Mouse (Mus musculus): ENCODE data around the gene Odf3l2. TPM values are rescaled to one million over a fixed set of nuclear protein-coding genes. Genes with fewer than 3 reads are reported as not detected.

Gene Odf3l2
- polyA plus RNA-seq, 1 experiment from 2014 or later: not detected

- Histone ChIP-seq H3K27ac (ENCODE audit: low read depth, low read length) (no peak overlapping the region), H3K36me3 (ENCODE audit: control insufficient read depth, insufficient read depth, low read length) (no peaks in the 10 kb centered on the region), H3K4me3 (ENCODE audit: low read depth, low read length) (no peak overlapping the region), H3K4me2 (ENCODE audit: low read depth, low read length, severe bottlenecking) (no peak overlapping the region), H3K9me3 (ENCODE audit: control insufficient read depth, low read length) (no peaks in the 10 kb centered on the region), H3K27me3 (ENCODE audit: control insufficient read depth, insufficient read depth, low read length) (no peaks in the 10 kb centered on the region; the same call in 1 of the 2 replicates), H3K4me1 (replicated peaks; ENCODE audit: control insufficient read depth, insufficient read depth, low read length) (no peaks in the 10 kb centered on the region), H3K9ac (ENCODE audit: low read length) (no peak overlapping the region)
- ATAC-seq (replicated peaks; ENCODE audit: low FRiP score) (no peak), DNase-seq (ENCODE audit: low spot score) (no peak)
- WGBS: 61% methylated on average over 6 of the region's 6 CpGs
These were observed 51.4 kb downstream of the Odf3l2 start for GRCm38 (mm10) chr10:79594111-79594510.

GRCm38 (mm10) chr10:79590702-79591101, 54.8 kb downstream of the Odf3l2 start:
- Histone ChIP-seq H3K4me3 (ENCODE audit: low read depth, low read length) (no peak overlapping the region), H3K4me2 (ENCODE audit: low read depth, low read length, severe bottlenecking) (no peak overlapping the region), H3K27ac (ENCODE audit: low read depth, low read length) (no peak overlapping the region), H3K36me3 (ENCODE audit: control insufficient read depth, insufficient read depth, low read length) (no peaks in the 10 kb centered on the region), H3K4me1 (replicated peaks; ENCODE audit: control insufficient read depth, insufficient read depth, low read length) (no peaks in the 10 kb centered on the region), H3K27me3 (ENCODE audit: control insufficient read depth, insufficient read depth, low read length) (no peaks in the 10 kb centered on the region; the same call in 1 of the 2 replicates), H3K9me3 (ENCODE audit: control insufficient read depth, low read length) (no peaks in the 10 kb centered on the region), H3K9ac (ENCODE audit: low read length) (no peak overlapping the region)
- whole genome bisulfite sequencing: 91% methylated on average over 1 of the region's 1 CpGs
- no peak for ATAC-seq (replicated peaks; ENCODE audit: low FRiP score)
- DNase-seq (ENCODE audit: low spot score): no peak

Other genes starting within 250 kb of the Odf3l2 start
- gene Vmn2r83, start 177.0 kb downstream of the Odf3l2 start, polyA plus RNA-seq (2014; fragmentation: Nextera tagmentation; extraction: Ambion mirVana): not detected in 2 replicates
- gene Plpp2, start 111.9 kb downstream of the Odf3l2 start, polyA plus RNA-seq (2014; fragmentation: Nextera tagmentation; extraction: Ambion mirVana): 14.2 and 15.6 TPM in 2 replicates
- gene Mier2, start 90.5 kb downstream of the Odf3l2 start, polyA plus RNA-seq (2014; fragmentation: Nextera tagmentation; extraction: Ambion mirVana): 64.4 and 67.7 TPM in 2 replicates
- not detected in 2 replicates for gene Theg, start 58.4 kb downstream of the Odf3l2 start, polyA plus RNA-seq (2014; fragmentation: Nextera tagmentation; extraction: Ambion mirVana)
- 0.04 and 0.09 TPM in 2 replicates for gene C2cd4c, start 31.7 kb downstream of the Odf3l2 start, polyA plus RNA-seq (2014; fragmentation: Nextera tagmentation; extraction: Ambion mirVana)
- 9.4 and 9.9 TPM in 2 replicates for gene Shc2, start 7.8 kb downstream of the Odf3l2 start, polyA plus RNA-seq (2014; fragmentation: Nextera tagmentation; extraction: Ambion mirVana)
- 0.59 and 0.83 TPM in 2 replicates for gene Madcam1, start 18.8 kb upstream of the Odf3l2 start, polyA plus RNA-seq (2014; fragmentation: Nextera tagmentation; extraction: Ambion mirVana)
- 59.7 and 65.2 TPM in 2 replicates for gene Tpgs1, start 23.6 kb upstream of the Odf3l2 start, polyA plus RNA-seq (2014; fragmentation: Nextera tagmentation; extraction: Ambion mirVana)
- 180 and 185 TPM in 2 replicates for gene Cdc34, start 36.5 kb upstream of the Odf3l2 start, polyA plus RNA-seq (2014; fragmentation: Nextera tagmentation; extraction: Ambion mirVana)
- 0.81 and 0.92 TPM in 2 replicates for gene Gzmm, start 43.3 kb upstream of the Odf3l2 start, polyA plus RNA-seq (2014; fragmentation: Nextera tagmentation; extraction: Ambion mirVana)
- gene Bsg, start 58.8 kb upstream of the Odf3l2 start, polyA plus RNA-seq (2014; fragmentation: Nextera tagmentation; extraction: Ambion mirVana): 551 and 582 TPM in 2 replicates
- gene Hcn2, start 70.9 kb upstream of the Odf3l2 start, polyA plus RNA-seq (2014; fragmentation: Nextera tagmentation; extraction: Ambion mirVana): 0.15 and 0.40 TPM in 2 replicates
- gene Polrmt, start 100.8 kb upstream of the Odf3l2 start, polyA plus RNA-seq (2014; fragmentation: Nextera tagmentation; extraction: Ambion mirVana): 41.1 and 44.8 TPM in 2 replicates
- 0.36 and 0.40 TPM in 2 replicates for gene Fgf22, start 109.3 kb upstream of the Odf3l2 start, polyA plus RNA-seq (2014; fragmentation: Nextera tagmentation; extraction: Ambion mirVana)
- 118 TPM in 2 replicates for gene Rnf126, start 121.2 kb upstream of the Odf3l2 start, polyA plus RNA-seq (2014; fragmentation: Nextera tagmentation; extraction: Ambion mirVana)
- 0.41 and 1.0 TPM in 2 replicates for gene Fstl3, start 131.5 kb upstream of the Odf3l2 start, polyA plus RNA-seq (2014; fragmentation: Nextera tagmentation; extraction: Ambion mirVana)
- not detected in 2 replicates for gene Prss57, start 145.2 kb upstream of the Odf3l2 start, polyA plus RNA-seq (2014; fragmentation: Nextera tagmentation; extraction: Ambion mirVana)
- 140 and 157 TPM in 2 replicates for gene Palm, start 147.8 kb upstream of the Odf3l2 start, polyA plus RNA-seq (2014; fragmentation: Nextera tagmentation; extraction: Ambion mirVana)
- 0.39 and 0.99 TPM in 2 replicates for gene Misp, start 175.3 kb upstream of the Odf3l2 start, polyA plus RNA-seq (2014; fragmentation: Nextera tagmentation; extraction: Ambion mirVana)
- 261 and 295 TPM in 2 replicates for gene Ptbp1, start 208.7 kb upstream of the Odf3l2 start, polyA plus RNA-seq (2014; fragmentation: Nextera tagmentation; extraction: Ambion mirVana)
- 13.0 and 13.3 TPM in 2 replicates for gene Prtn3, start 228.7 kb upstream of the Odf3l2 start, polyA plus RNA-seq (2014; fragmentation: Nextera tagmentation; extraction: Ambion mirVana)
- gene Plppr3, start 228.9 kb upstream of the Odf3l2 start, polyA plus RNA-seq (2014; fragmentation: Nextera tagmentation; extraction: Ambion mirVana): 131 and 146 TPM in 2 replicates
- gene Elane, start 240.5 kb upstream of the Odf3l2 start, polyA plus RNA-seq (2014; fragmentation: Nextera tagmentation; extraction: Ambion mirVana): not detected in 2 replicates
- gene Cfd, start 245.1 kb upstream of the Odf3l2 start, polyA plus RNA-seq (2014; fragmentation: Nextera tagmentation; extraction: Ambion mirVana): not detected in 2 replicates

All from forebrain, embryonic 11.5 days (tissue).